Mouse (Mus musculus) erythroblast, embryonic 14.5 days (primary cell): ENCODE data around the gene Usp51. TPM values are rescaled to one million over a fixed set of nuclear protein-coding genes. Genes with fewer than 3 reads are reported as not detected.
"Not testable (repeated sequence)": the region's sequence is repeated elsewhere in the genome, so short reads cannot be mapped to it uniquely, and the experiment has no call there.

ENCODE experiments used
- H3K27me3 ChIP-seq: 2 replicates; pipeline ENCODE4 v1.6.1; 2012; ENCODE audit warnings: inconsistent platforms; ENCODE audit not compliant: control insufficient read depth
- H3K36me3 ChIP-seq: 2 replicates; pipeline ENCODE4 v1.6.1; 2012; ENCODE audit warnings: mild to moderate bottlenecking, inconsistent platforms; ENCODE audit not compliant: control insufficient read depth
- H3K4me1 ChIP-seq: 2 replicates; pipeline ENCODE4 v1.6.1; 2012; ENCODE audit warnings: inconsistent platforms; ENCODE audit not compliant: control insufficient read depth
- H3K4me3 ChIP-seq: replicated peaks from 2 replicates; pipeline ENCODE3; 2012; ENCODE audit warnings: moderate library complexity, mild to moderate bottlenecking, inconsistent platforms
- H3K9me3 ChIP-seq: 2 replicates; pipeline ENCODE4 v1.6.1; 2012; ENCODE audit warnings: low read length, inconsistent platforms, mixed read lengths; ENCODE audit not compliant: control insufficient read depth
- GATA1 ChIP-seq: IDR thresholded peaks from 2 replicates; pipeline ENCODE4 v1.6.1; 2012; ENCODE audit warnings: low read length, inconsistent platforms, mixed read lengths
- TAL1 ChIP-seq: IDR thresholded peaks from 3 replicates; pipeline ENCODE4 v1.6.1; 2012; ENCODE audit warnings: low read length, inconsistent platforms, mixed read lengths
- polyA plus RNA-seq: library from polyadenylated mRNA; stranded (reverse); fragments of >175 nt; gene quantifications from 2 replicates; pipeline ENCODE4 v1.2.3, GENCODE M21; 2012

Gene Usp51
- 0.02 TPM in 1 of 2 replicates, not detected in the other for polyA plus RNA-seq

DNA sequence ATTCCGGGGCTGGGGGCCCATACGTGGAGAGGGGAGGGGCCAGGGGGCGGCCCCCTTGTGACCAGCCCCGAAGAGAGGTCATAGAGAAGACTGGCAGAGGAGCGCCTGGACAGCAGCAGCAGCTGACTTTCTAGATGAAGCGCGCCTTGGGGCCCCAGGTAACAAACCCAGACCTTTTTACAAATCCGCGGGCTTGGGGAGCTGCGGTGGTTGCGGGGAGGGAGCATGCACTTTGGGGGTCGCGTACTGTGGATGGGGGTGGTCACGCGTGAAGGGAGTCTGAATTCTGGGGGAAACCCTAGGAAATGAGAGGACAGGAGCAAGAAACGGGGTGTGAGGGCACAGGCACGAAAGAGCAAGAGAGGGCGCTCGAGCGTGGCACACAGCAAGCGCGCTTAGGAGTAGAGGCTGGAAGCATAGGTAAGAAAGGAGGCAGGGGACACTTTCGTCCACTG is at the start of gene Usp51:
Gene Usp51, plus strand, starts transcription at position 83 of the 455 bp plus-strand sequence.
- Histone ChIP-seq H3K27me3 (peaks cover 7% of the 10 kb centered on the region; the same call in 1 of the 2 replicates), H3K36me3 (no peaks in the 10 kb centered on the region), H3K9me3 (peaks cover 10% of the 10 kb centered on the region), H3K4me1 (peaks cover 15% of the 10 kb centered on the region), H3K4me3 (peak within 1 kb of the TSS; percentile 74)
- TF ChIP-seq TAL1 (no peak), GATA1 (no peak)

DNA sequence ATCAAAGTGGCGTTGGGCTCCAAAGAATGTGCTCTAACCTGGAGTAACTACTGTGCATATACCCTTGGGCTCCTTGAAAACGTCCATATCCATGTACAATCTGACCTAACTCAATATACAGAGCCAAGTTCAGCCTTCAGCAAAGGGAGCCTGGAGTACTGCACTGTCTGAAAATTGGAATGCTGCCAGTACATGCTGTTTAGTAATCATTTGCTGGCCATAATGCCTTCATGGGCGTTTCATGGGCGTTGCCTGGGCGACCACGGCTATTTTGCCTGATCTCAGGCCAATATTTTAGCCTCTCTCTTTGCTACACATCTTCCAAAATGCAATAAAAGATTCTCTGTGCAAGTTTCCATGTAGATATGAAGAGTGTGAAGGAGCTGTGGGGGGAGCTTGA is 36.7 kb upstream of the Usp51 start:
- TF ChIP-seq GATA1 (no peak), TAL1 (no peak)
- no peaks in the 10 kb centered on the region for H3K4me1 ChIP-seq
- no peaks in the 10 kb centered on the region for H3K9me3 ChIP-seq
- H3K27me3 ChIP-seq, result peaks cover 3% of the 10 kb centered on the region
- no peak overlapping the region for H3K4me3 ChIP-seq
- H3K36me3 ChIP-seq, result no peaks in the 10 kb centered on the region

DNA sequence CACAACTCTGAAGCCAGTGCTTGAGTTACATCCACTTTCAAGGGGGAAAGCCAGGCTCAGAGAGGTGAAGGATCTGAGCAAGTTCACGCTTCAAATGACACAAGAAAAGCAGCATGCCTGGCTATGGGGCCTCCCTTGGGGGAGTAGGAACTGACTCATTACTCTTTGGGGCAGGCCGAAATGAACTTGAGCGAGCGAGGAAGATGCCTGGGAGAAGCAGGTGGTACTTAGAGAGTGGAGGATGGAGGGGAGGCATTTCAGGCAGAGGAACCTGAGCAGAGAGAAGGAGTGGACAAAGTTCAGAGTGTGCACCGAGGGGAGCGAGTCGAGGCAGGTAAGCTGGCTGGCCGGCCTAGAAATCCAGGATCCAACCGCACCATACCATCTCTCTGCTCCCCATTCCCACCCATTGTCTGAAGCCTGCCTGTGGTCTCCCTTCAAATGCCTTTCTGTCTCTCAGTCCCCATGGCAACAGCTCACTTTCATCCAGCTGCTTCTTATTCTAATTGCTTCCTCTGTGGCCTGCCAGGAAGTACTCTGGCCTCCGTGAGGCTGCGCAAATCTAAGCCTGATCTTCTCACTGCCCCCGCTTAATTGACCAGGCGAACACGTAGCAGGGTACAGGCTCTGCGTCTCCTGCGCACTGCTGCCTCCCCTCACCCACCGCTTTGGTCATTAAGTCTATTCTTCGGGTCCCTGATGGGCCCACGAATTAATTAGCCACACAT is 32.6 kb upstream of the Usp51 start:
- H3K27me3 ChIP-seq, H3K4me1 ChIP-seq, H3K36me3 ChIP-seq, H3K9me3 ChIP-seq, H3K4me3 ChIP-seq: not testable (repeated sequence)

DNA sequence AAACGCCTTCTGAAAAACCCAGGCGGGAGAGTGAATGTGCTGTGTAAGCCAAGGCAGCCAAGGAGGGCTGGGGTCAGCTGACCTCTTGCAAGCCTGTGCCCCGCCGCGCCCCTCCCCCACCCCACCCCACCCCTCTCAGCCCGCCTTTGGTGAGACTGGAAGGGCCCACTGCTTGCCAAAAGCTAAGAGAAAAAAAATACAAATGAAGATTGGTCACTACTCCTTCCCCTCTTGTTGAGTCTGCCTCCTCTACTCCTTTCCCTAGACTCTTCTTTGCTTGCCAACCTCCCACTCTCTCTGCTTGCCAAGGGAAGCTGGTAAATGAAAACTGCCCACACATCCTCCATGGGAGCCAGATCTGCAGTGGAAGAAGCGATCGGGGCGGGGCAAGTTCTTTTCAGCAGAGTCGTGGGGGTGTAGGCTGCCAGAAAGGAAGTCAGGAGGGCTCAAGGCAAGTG is 32.0 kb upstream of the Usp51 start:
- H3K36me3 ChIP-seq, result no peaks in the 10 kb centered on the region
- no peak overlapping the region for H3K4me3 ChIP-seq
- peaks cover 7% of the 10 kb centered on the region for H3K27me3 ChIP-seq
- H3K4me1 ChIP-seq, result no peaks in the 10 kb centered on the region
- H3K9me3 ChIP-seq, result no peaks in the 10 kb centered on the region
- no peak for TF ChIP-seq TAL1
- TF ChIP-seq GATA1, result no peak

DNA sequence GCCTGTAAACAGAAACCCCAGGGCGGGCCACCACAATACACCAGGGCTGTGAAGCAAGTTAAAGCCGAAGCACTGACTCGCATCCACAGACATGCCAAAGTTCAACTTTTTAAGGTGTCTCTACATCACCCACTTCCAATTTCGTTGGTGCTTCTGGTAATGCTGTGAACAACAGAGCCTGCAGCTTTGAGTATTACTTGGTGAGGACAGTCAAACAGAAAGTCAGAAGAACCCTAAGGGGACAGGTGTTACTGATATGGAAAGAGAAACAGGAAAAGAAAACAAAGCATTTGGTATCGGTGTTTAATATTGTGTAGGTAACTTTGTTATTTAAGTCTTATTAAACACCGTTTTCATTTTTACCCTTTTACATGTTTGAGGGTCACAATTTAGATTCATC is 29.7 kb upstream of the Usp51 start:
- H3K9me3 ChIP-seq, result no peaks in the 10 kb centered on the region
- H3K36me3 ChIP-seq, result no peaks in the 10 kb centered on the region
- peaks cover 7% of the 10 kb centered on the region for H3K27me3 ChIP-seq
- no peak overlapping the region for H3K4me3 ChIP-seq
- TF ChIP-seq GATA1, result no peak
- TF ChIP-seq TAL1, result no peak
- H3K4me1 ChIP-seq, result no peaks in the 10 kb centered on the region

DNA sequence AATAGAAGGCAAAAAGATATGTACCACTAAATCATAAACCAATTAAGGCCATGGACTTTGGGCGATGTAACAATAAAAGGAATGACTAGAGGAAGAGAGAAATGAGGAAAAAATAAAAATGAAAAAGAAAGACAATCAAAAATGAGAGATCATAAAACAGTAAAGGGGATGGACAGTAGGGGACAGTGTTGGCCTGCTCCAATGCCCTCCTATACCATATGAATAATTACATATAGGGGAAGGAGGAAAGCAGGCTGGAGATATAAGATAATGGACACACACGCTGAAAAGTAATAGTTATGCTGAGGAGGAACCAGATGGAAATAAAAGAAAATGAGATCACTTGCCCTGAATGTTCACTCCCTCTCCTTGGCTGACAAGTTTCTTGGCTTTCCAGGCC is 21.3 kb upstream of the Usp51 start:
- Histone ChIP-seq H3K27me3 (no peaks in the 10 kb centered on the region), H3K9me3 (no peaks in the 10 kb centered on the region), H3K4me1 (no peaks in the 10 kb centered on the region), H3K36me3 (no peaks in the 10 kb centered on the region), H3K4me3 (no peak overlapping the region)
- TF ChIP-seq TAL1, result no peak
- TF ChIP-seq GATA1, result no peak

DNA sequence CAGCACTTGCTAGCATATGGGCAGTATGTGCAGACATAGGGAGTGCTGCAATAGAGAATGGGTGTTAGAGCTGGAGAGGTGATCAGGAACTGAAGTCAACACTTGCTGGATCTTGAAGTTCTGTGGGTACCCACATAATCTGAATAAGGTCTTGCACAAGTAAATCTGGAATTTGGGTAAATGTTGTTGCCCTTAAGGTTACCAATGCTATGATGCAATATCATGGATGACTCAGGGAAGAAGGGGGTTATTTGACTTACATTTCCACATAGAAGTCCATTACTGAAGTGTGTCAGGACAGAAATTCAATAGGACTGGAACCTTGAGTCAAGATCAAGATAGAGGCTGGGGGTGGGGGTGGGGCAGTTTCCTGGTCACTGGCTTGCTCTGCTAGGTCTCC is 16.4 kb upstream of the Usp51 start:
- not testable (repeated sequence) for H3K4me1 ChIP-seq, H3K9me3 ChIP-seq, H3K27me3 ChIP-seq, H3K36me3 ChIP-seq, H3K4me3 ChIP-seq

DNA sequence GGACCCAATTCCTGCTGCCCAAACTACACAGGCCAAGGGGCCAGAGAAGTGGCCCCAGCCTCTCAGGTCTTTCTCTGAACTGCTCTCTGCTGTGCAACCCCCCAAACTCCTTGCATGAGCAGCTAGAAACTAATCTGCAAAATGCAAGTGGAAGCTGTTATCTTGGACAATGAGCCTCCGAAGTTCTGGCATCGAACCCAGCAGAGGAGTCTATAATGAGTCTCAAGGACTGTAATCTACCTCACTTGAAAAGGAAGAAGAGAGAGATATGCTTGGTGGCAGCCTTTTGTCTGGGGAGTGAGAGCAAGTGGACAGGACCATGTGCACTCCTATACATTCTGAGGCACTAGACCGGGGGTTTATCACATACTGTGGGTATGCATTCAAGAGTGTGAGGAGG is 10.2 kb upstream of the Usp51 start:
- not testable (repeated sequence) for H3K4me3 ChIP-seq, H3K9me3 ChIP-seq, H3K36me3 ChIP-seq, H3K4me1 ChIP-seq, H3K27me3 ChIP-seq

DNA sequence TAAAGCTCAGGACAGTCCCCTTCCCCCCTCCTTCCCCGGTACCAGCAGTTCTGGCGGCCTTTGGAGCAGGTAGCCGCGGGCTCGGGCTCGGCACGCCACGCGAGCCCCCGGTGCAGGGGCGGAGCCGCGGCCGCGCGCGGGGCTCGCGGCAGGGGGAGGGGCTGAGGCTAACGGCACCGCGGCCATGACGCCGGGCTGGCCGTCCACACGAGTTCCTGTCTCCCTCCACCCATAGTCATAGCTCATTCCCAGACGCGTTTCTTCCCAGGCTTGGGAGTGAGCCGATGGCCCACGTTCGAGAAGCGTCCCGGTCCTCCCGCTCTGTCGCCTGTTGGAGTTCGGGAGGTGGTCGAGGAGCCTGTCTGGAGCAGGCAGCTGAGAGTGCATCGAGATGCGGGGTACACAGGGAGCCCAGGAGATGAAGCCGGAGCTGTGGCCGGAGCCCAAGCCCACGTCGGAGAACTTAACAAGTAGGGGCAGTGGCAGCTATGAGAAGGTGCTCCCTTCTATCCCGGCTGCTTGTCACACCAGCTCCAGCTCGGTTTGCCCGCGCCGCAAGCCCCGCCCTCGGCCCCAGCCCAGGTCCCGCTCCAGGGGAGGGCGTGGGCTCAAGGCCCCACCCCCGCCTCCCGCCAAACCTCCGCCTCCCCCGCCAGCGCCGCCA is 884 bp downstream of the Usp51 start:
- H3K4me3 ChIP-seq, result peak overlapping the region; percentile 74
- H3K9me3 ChIP-seq, result peaks cover 10% of the 10 kb centered on the region
- TF ChIP-seq TAL1, result no peak
- TF ChIP-seq GATA1, result no peak

DNA sequence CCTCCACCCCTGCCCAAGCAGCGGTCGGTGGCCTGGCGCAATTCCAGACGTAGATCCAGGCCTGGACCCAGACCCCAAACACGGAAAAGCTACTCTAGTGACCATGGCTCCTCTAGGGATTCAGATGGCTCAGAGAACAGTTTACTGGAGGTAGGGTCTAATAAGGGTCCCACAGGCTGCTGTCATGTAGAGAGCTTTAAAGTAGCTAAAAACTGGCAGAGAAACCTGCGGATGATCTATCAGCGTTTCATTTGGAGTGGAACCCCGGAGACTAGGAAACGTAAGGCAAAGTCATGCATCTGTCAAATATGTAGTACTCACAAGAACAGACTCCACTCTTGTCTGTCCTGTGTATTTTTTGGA is 1.4 kb downstream of the Usp51 start:
- H3K4me3 ChIP-seq, result peak overlapping the region; percentile 74
- peaks cover 7% of the 10 kb centered on the region; the same call in 1 of the 2 replicates for H3K27me3 ChIP-seq
- peaks cover 15% of the 10 kb centered on the region for H3K4me1 ChIP-seq
- no peaks in the 10 kb centered on the region for H3K36me3 ChIP-seq
- H3K9me3 ChIP-seq, result peaks cover 10% of the 10 kb centered on the region
- TF ChIP-seq GATA1, result no peak
- no peak for TF ChIP-seq TAL1

More for the DNA sequence above, 884 bp downstream of the Usp51 start:
- Histone ChIP-seq H3K27me3 (peaks cover 7% of the 10 kb centered on the region; the same call in 1 of the 2 replicates), H3K4me1 (peaks cover 15% of the 10 kb centered on the region), H3K36me3 (no peaks in the 10 kb centered on the region)

DNA sequence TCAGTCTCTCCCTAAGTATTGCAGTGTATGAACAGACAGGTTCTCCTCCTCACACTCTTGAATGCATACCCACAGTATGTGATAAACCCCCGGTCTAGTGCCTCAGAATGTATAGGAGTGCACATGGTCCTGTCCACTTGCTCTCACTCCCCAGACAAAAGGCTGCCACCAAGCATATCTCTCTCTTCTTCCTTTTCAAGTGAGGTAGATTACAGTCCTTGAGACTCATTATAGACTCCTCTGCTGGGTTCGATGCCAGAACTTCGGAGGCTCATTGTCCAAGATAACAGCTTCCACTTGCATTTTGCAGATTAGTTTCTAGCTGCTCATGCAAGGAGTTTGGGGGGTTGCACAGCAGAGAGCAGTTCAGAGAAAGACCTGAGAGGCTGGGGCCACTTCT is 19.0 kb downstream of the Usp51 start:
- not testable (repeated sequence) for H3K9me3 ChIP-seq, H3K4me1 ChIP-seq, H3K36me3 ChIP-seq

DNA sequence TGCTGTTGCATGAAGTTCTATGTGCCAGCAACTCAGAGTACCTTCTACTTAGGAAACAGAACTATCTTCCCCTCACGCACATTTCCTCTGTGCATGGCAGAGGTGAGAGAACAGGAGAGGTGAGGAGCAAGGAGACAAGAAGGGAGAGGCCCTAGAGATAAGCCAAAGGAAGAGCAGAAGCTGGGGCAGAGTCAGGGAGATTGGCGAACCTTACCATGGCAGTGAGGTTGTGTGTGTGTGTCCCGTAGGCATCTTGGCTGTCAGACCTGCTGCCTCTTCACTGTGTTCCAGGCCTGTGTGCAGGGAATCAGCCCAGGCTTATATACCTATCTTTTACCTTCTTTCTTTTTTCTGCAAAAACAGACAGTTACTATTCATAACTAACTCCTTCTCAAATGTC is 19.4 kb downstream of the Usp51 start:
- H3K4me3 ChIP-seq, H3K9me3 ChIP-seq, H3K36me3 ChIP-seq, H3K4me1 ChIP-seq, H3K27me3 ChIP-seq: not testable (repeated sequence)

More for the DNA sequence above, 19.0 kb downstream of the Usp51 start:
- not testable (repeated sequence) for H3K4me3 ChIP-seq, H3K27me3 ChIP-seq

DNA sequence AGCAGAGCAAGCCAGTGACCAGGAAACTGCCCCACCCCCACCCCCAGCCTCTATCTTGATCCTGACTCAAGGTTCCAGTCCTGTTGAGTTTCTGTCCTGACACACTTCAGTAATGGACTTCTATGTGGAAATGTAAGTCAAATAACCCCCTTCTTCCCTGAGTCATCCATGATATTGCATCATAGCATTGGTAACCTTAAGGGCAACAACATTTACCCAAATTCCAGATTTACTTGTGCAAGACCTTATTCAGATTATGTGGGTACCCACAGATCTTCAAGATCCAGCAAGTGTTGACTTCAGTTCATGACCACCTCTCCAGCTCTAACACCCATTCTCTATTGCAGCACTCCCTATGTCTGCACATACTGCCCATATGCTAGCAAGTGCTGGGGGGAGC is 25.3 kb downstream of the Usp51 start:
- not testable (repeated sequence) for H3K36me3 ChIP-seq, H3K27me3 ChIP-seq, H3K4me1 ChIP-seq, H3K9me3 ChIP-seq, H3K4me3 ChIP-seq
